Mouse (Mus musculus) bone marrow macrophage, adult 2 months (primary cell): ENCODE results near the gene Pbx1.

Experiments used
- CTCF ChIP-seq: IDR thresholded peaks from 2 replicates; pipeline ENCODE4 v1.5.1; 2012; ENCODE audit warnings: low read depth, mild to moderate bottlenecking, low read length, moderate library complexity
- POLR2A ChIP-seq: IDR thresholded peaks from 2 replicates; pipeline ENCODE4 v1.6.1; 2012; ENCODE audit warnings: mild to moderate bottlenecking, low read depth, low read length, borderline replicate concordance

GRCm38 (mm10) chr1:168103821-168104220, 328.2 kb downstream of the Pbx1 start:
- TF ChIP-seq CTCF (no peak), POLR2A (no peak)
